Mouse (Mus musculus) kidney, adult 2 months (tissue): ENCODE results near the gene Clk4.

ENCODE experiments used
- CTCF ChIP-seq: fragments of 200-500 bp; conservative IDR thresholded peaks from 2 replicates; pipeline ENCODE4 v1.5.1; 2011; ENCODE audit warnings: low read depth, mild to moderate bottlenecking, control low read depth, low read length, moderate library complexity, mixed read lengths; ENCODE audit not compliant: insufficient read depth, insufficient read length
- POLR2A ChIP-seq: fragments of 200-500 bp; IDR thresholded peaks from one replicate; pipeline ENCODE4 v1.6.1; 2011; ENCODE audit warnings: low read depth, low read length, control low read depth

DNA sequence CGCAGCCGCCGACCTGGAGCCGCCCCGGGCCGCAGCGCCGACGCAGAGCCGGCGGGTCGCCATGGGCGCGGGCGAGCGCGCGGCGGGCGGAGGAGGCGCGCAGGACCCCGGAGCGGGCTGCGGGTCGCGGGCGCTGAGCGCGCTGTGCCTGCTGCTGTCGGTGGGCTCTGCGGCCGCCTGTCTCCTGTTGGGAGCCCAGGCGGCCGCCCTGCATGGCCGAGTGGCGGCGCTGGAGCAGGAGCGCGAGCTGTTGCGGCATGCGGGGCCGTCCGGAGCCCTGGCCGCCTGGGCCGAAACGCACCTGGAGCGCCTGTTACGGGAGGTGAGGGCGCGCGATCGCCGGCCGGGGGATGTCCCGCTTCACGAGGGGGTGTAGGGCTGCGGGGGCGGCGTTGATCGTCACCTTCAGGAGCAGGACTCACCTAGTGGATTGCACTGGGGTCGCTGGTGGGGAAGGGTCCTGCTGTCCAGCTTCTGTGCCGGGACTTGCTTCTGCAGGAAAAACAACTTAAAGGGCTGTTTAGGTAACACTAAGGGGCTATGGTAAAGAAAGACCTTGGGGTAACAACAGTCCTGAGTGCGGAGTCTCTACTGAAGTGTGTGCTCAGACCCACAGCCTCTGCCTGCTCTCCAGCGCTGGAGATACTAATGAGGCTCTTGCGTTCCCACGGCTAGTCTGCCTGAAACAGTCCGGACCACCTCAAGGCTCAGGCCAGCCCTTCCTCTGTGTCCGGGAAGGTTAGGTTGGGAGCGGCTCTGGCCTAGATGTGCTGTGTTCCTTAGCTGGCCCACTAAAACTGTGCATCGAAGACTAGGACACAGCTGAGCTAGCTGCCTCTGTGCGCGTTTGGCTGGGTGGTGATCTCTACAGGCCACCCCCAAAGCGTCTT, 28.8 kb downstream of the Clk4 start:
- TF ChIP-seq CTCF (no peak), POLR2A (no peak)
